Mouse (Mus musculus) induced T-regulatory cell, adult 2 months (primary cell): ENCODE measurements around the gene Olfr681.
"Not testable (repeated sequence)": the region's sequence is repeated elsewhere in the genome, so short reads cannot be mapped to it uniquely, and the experiment has no call there.

ENCODE experiments used
- DNase-seq: peaks from one replicate; pipeline ENCODE4 v3.0.0-alpha.2; 2012; ENCODE audit warnings: low read depth

Gene Olfr681

GRCm38 (mm10) chr7:105116536-105116935 lies at the start of gene Olfr681:
Gene Olfr681 (plus strand): TSS chr7:105116836.
- no peak for DNase-seq

GRCm38 (mm10) chr7:105080905-105081304 lies 35.7 kb upstream of the Olfr681 start, which contains the start of gene Olfr679:
Gene Olfr679 (plus strand): TSS chr7:105081205.
- DNase-seq: no peak

GRCm38 (mm10) chr7:105092717-105093116 lies 23.9 kb upstream of the Olfr681 start, which contains the start of gene Olfr680-ps1:
Gene Olfr680-ps1 (minus strand): TSS chr7:105092817.
- not testable (repeated sequence) for DNase-seq

- DNase-seq: no peak
Measured at GRCm38 (mm10) chr7:105141275-105141674, 24.6 kb downstream of the Olfr681 start.

GRCm38 (mm10) chr7:105146912-105147311 lies 30.3 kb downstream of the Olfr681 start, which contains the start of gene Olfr683:
Gene Olfr683 (minus strand): TSS chr7:105147012.
- no peak for DNase-seq

- no peak for DNase-seq
Measured at GRCm38 (mm10) chr7:105163553-105163952, 46.9 kb downstream of the Olfr681 start, which contains the start of gene Olfr684. Gene Olfr684 (minus strand): TSS chr7:105163653.

- DNase-seq: no peak
Measured at GRCm38 (mm10) chr7:105170773-105171172, 54.1 kb downstream of the Olfr681 start.
